Mouse (Mus musculus) hindbrain, embryonic 11.5 days (tissue): ENCODE results near the gene Drd1. TPM values are rescaled to one million over a fixed set of nuclear protein-coding genes. Genes with fewer than 3 reads are reported as not detected.

Experiments used
- ATAC-seq: fragments of 200-750 bp; cut with Nextera tagmentation; 2 replicates; pipeline ENCODE4 v1.8.0; 2017; ENCODE audit warnings: mild to moderate bottlenecking, moderate TSS enrichment, moderate library complexity; ENCODE audit not compliant: low FRiP score
- DNase-seq: peaks from one replicate; pipeline ENCODE4 v3.0.0-alpha.2; 2015; ENCODE audit warnings: low spot score
- H3K27ac ChIP-seq: fragments of 300-500 bp; sonication (generic); 2 replicates; pipeline ENCODE4 v1.5.1; 2014; ENCODE audit warnings: mild to moderate bottlenecking, low read depth, low read length
- H3K27me3 ChIP-seq: fragments of 300-500 bp; sonication (generic); 2 replicates; pipeline ENCODE4 v1.6.1; 2014; ENCODE audit warnings: mild to moderate bottlenecking, low read length, moderate library complexity, mixed read lengths; ENCODE audit not compliant: control insufficient read depth, insufficient read depth
- H3K36me3 ChIP-seq: fragments of 300-500 bp; sonication (generic); 2 replicates; pipeline ENCODE4 v1.6.1; 2014; ENCODE audit warnings: mild to moderate bottlenecking, low read length, moderate library complexity, mixed read lengths; ENCODE audit not compliant: control insufficient read depth, insufficient read depth
- H3K4me1 ChIP-seq: fragments of 300-500 bp; sonication (generic); replicated peaks from 2 replicates; pipeline ENCODE4 v1.6.1; 2014; ENCODE audit warnings: low read length, mixed read lengths; ENCODE audit not compliant: control insufficient read depth, insufficient read depth
- H3K4me2 ChIP-seq: fragments of 300-500 bp; sonication (generic); replicated peaks from 2 replicates; pipeline ENCODE4 v1.6.1; 2014; ENCODE audit warnings: mild to moderate bottlenecking, low read depth, low read length
- H3K4me3 ChIP-seq: fragments of 300-500 bp; sonication (generic); 2 replicates; pipeline ENCODE4 v1.5.1; 2014; ENCODE audit warnings: low read depth, low read length
- H3K9ac ChIP-seq: fragments of 300-500 bp; sonication (generic); 2 replicates; pipeline ENCODE4 v1.6.1; 2014; ENCODE audit warnings: low read depth, low read length
- H3K9me3 ChIP-seq: fragments of 300-500 bp; sonication (generic); 2 replicates; pipeline ENCODE4 v1.6.1; 2016; ENCODE audit warnings: low read length; ENCODE audit not compliant: control insufficient read depth
- whole genome bisulfite sequencing: fragments of 180-500 bp; shearing (Covaris S2); extraction: QIAGEN DNeasy Blood & Tissue Kit; methylation state at CpG from one replicate; pipeline ENCODE4 v1.1.7; 2014; 5-methylcytosine and 5-hydroxymethylcytosine counted together
- polyA plus RNA-seq: library from polyadenylated mRNA; unstranded; fragments of >200 nt; fragmentation: Nextera tagmentation; extraction: Ambion mirVana; gene quantifications from 2 replicates; pipeline ENCODE4 v1.2.1, GENCODE M21; 2014

The Drd1 gene
- 0.21 and 0.65 TPM in 2 replicates for polyA plus RNA-seq

DNA sequence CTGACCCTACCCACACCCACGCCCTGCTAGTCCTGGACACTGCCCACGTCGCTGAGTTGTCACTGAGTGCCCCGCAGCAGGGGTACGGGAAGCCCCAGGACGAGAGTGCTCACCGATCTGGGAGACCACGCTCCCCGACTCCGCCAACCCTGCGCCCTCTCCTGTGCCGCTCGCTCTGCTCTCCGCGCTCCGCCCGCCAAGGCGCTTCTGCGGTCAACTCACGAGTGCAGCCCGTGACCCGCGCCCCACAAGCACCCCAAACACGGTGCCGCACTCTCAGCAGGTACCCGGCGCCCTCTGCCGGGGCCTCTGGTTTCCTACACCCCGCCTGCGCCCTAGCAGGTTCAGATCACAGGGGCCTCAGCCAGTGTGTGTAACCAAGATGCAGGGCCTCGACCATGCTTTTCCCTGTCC lies at the start of gene Drd1:
Gene Drd1, minus strand, starts transcription at position 258 of the 414 bp plus-strand sequence.
- peak within 1 kb of the TSS; percentile 98 for H3K4me2 ChIP-seq
- ATAC-seq (peak; percentile 69), DNase-seq (peak; percentile 86)
- H3K4me3 ChIP-seq = peak within 1 kb of the TSS; percentile 47
- no peaks in the 10 kb centered on the region for H3K36me3 ChIP-seq
- no peaks in the 10 kb centered on the region for H3K4me1 ChIP-seq
- no peak within 1 kb of the TSS for H3K27ac ChIP-seq
- peak within 1 kb of the TSS; percentile 37; the same call in 1 of the 2 replicates for H3K9ac ChIP-seq
- under 1% methylated on average over 31 of the region's 31 CpGs for WGBS
- no peaks in the 10 kb centered on the region for H3K9me3 ChIP-seq
- peaks cover 8% of the 10 kb centered on the region for H3K27me3 ChIP-seq

DNA sequence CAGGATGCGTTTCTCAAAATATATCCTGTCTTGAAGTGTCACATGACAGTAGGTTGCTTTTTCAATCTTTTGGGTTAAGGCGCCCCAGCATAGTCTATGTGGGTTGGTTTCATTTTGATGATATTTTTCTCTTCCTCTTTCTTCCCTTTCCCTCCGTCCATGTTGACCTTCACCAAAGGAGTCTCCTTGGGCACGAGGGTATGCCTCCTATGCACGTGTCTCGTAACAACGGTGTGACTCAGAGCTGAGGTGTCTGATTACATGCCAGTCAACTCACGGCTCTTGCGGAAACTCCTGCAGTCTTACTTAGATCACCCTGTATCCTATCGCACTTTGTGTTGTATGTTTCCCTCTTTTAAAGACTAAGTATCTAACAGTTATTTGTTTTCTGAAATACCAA lies 48.4 kb upstream of the Drd1 start:
- H3K4me2 ChIP-seq = no peak overlapping the region
- no peaks in the 10 kb centered on the region for H3K4me1 ChIP-seq
- WGBS = 84% methylated on average over 10 of the region's 10 CpGs
- no peaks in the 10 kb centered on the region for H3K27me3 ChIP-seq
- H3K4me3 ChIP-seq = no peak overlapping the region
- H3K27ac ChIP-seq = no peak overlapping the region
- H3K9ac ChIP-seq = no peak overlapping the region
- ATAC-seq (no peak), DNase-seq (no peak)
- 0 out of 2 replicates have a peak, but pooled peaks cover 5% of the 10 kb centered on the region for H3K36me3 ChIP-seq
- H3K9me3 ChIP-seq = no peaks in the 10 kb centered on the region

DNA sequence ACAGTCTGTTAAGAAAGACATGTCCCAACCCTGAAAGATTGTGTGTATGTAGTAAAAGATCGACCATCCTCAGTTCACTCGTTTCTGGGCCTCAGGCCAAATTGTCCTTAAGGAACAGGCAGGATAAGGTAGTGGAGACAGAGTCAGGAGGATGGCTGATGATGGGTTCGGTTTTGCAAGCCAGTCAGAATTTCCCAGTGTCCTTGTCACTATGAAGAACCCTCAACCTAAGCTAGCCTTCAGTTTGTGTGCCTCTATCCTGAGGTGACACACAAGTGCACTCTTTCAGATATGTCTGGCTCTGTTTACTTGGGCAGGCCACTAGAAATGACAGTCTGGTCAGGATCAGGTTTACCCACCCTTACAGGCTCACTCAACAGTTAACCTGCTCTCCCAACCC lies 47.8 kb upstream of the Drd1 start:
- 94% methylated on average over 3 of the region's 3 CpGs for WGBS
- Histone ChIP-seq H3K36me3 (0 out of 2 replicates have a peak, but pooled peaks cover 5% of the 10 kb centered on the region), H3K9ac (no peak overlapping the region), H3K27ac (no peak overlapping the region), H3K27me3 (no peaks in the 10 kb centered on the region), H3K4me1 (no peaks in the 10 kb centered on the region), H3K4me3 (no peak overlapping the region), H3K9me3 (no peaks in the 10 kb centered on the region), H3K4me2 (no peak overlapping the region)
- DNase-seq (no peak), ATAC-seq (no peak)

DNA sequence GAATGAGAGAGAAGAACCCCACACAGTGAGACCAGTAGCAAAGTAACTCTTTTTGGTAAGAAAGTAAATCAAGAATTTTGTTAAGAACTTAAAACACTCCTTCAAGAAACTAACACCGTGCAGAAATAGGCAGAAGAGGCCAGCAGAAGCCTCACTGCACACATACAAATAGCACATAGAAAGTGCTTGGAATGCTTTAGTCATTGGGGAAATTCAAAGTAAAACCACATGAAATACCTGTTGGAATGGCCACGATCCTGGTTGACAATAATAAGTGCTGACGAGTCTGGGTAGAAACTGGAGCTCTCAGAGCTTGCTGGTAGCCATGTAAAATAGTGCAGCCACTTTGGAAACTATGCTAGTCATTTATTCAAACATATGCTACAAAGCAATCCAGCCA lies 46.6 kb upstream of the Drd1 start:
- no peak overlapping the region for H3K27ac ChIP-seq
- 88% methylated on average over 3 of the region's 3 CpGs for WGBS
- H3K9me3 ChIP-seq = no peaks in the 10 kb centered on the region
- DNase-seq (no peak), ATAC-seq (no peak)
- H3K4me3 ChIP-seq = no peak overlapping the region
- H3K4me1 ChIP-seq = no peaks in the 10 kb centered on the region
- H3K36me3 ChIP-seq = 0 out of 2 replicates have a peak, but pooled peaks cover 3% of the 10 kb centered on the region
- no peaks in the 10 kb centered on the region for H3K27me3 ChIP-seq
- no peak overlapping the region for H3K9ac ChIP-seq
- H3K4me2 ChIP-seq = no peak overlapping the region

DNA sequence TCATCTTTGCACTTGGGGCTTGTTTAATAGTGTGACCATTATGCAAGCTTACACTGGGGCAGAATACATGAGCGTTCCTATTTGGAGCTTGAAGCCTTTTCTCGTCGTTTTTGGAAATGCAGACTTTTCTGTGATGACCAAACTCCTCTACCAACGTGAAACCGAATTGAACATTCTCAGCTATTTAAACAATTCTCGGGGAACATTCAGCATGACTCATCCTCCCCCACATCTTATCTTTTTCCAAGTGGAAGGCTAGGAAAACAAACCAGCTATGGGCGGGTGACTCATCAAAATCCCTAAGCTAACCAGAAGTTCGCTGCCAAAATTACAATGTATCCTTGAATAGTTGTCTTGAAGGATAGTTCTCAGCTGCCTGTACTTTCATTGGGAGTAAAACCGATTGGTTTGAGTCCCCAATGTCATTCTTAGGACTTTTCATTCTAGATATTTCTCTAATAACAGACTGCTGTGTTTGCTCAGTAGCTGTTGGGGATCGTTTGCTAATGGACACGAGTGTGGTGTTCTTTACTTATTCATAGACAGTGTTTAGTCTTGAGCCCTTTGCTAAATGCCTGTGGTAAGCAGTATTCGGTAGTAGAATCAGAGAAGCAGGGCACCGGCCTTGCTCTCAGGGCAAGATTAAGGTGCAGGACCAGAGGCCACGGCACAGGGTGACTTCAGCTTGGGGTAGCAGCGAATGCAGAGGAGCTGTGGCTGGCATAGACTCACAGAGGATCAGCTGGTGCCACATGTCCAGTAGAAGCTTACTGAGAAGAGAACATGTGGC lies 45.7 kb upstream of the Drd1 start:
- H3K4me2 ChIP-seq = no peak overlapping the region
- no peaks in the 10 kb centered on the region for H3K9me3 ChIP-seq
- DNase-seq = no peak
- H3K4me1 ChIP-seq = no peaks in the 10 kb centered on the region
- no peak overlapping the region for H3K9ac ChIP-seq
- WGBS = 92% methylated on average over 15 of the region's 15 CpGs
- ATAC-seq = no peak
- 0 out of 2 replicates have a peak, but pooled peaks cover 3% of the 10 kb centered on the region for H3K36me3 ChIP-seq
- H3K4me3 ChIP-seq = no peak overlapping the region
- no peak overlapping the region for H3K27ac ChIP-seq
- no peaks in the 10 kb centered on the region for H3K27me3 ChIP-seq

- 91% methylated on average over 6 of the region's 6 CpGs for WGBS
- Histone ChIP-seq H3K27me3 (no peaks in the 10 kb centered on the region), H3K9me3 (no peaks in the 10 kb centered on the region), H3K36me3 (peaks cover 5% of the 10 kb centered on the region; the same call in 1 of the 2 replicates), H3K27ac (no peak overlapping the region), H3K9ac (no peak overlapping the region), H3K4me2 (no peak overlapping the region), H3K4me3 (no peak overlapping the region), H3K4me1 (no peaks in the 10 kb centered on the region)
- DNase-seq (no peak), ATAC-seq (no peak)
Measured at GRCm38 (mm10) chr13:54097797-54098196, 42.3 kb upstream of the Drd1 start.

DNA sequence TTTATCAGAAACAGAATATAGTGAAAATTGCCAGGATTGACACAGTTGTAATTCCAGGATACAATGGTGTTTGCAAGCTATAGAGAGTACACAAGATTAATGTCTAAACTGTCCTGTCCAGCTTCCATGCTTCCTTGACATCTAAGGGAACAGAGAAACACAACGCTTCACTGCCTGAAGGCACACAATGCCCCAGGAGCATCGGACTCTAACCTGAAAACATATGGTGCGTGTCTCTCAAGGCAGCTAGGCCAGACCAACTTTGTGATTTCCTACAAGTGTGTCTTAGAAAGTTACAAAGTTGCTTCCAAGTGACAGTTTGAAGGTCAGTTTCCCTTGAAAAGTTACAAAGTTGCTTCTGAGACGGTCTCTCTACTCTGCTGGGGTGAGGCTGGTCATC lies 41.7 kb upstream of the Drd1 start:
- Histone ChIP-seq H3K4me1 (no peaks in the 10 kb centered on the region), H3K4me3 (no peak overlapping the region), H3K27ac (no peak overlapping the region), H3K4me2 (no peak overlapping the region), H3K9ac (no peak overlapping the region), H3K27me3 (no peaks in the 10 kb centered on the region), H3K9me3 (no peaks in the 10 kb centered on the region), H3K36me3 (peaks cover 5% of the 10 kb centered on the region; the same call in 1 of the 2 replicates)
- no peak for ATAC-seq
- WGBS = 90% methylated on average over 4 of the region's 4 CpGs
- DNase-seq = no peak

- 90% methylated on average over 8 of the region's 8 CpGs for WGBS
- Histone ChIP-seq H3K4me2 (no peak overlapping the region), H3K4me1 (no peaks in the 10 kb centered on the region), H3K9me3 (no peaks in the 10 kb centered on the region), H3K27ac (no peak overlapping the region), H3K36me3 (peaks cover 9% of the 10 kb centered on the region; the same call in 1 of the 2 replicates), H3K4me3 (no peak overlapping the region), H3K9ac (no peak overlapping the region), H3K27me3 (no peaks in the 10 kb centered on the region)
- no peak for ATAC-seq
- no peak for DNase-seq
Measured at GRCm38 (mm10) chr13:54095721-54096120, 40.2 kb upstream of the Drd1 start.

DNA sequence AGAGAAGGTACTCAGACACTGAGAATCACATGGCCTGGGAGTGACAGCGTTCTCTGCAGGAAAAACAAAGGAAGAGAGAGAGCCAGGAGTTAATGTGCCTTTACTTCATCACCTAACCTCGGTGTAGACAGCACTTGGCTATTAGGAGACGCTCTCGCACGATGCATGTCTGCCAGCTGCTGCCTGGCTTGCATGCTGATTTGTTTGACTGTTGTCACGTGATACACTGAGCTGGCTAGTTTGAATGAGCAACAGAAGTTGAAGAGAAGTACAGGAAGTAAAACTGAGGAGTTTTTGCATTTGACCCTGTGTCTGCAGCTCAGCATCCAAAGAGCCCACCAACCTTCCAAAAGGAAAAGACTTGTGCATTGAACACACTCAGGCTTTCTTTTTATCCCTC lies 39.5 kb upstream of the Drd1 start:
- Histone ChIP-seq H3K9me3 (no peaks in the 10 kb centered on the region), H3K9ac (no peak overlapping the region), H3K36me3 (peaks cover 9% of the 10 kb centered on the region; the same call in 1 of the 2 replicates), H3K4me1 (no peaks in the 10 kb centered on the region), H3K4me3 (no peak overlapping the region), H3K27ac (no peak overlapping the region), H3K4me2 (no peak overlapping the region), H3K27me3 (no peaks in the 10 kb centered on the region)
- ATAC-seq (no peak), DNase-seq (no peak)
- 87% methylated on average over 6 of the region's 6 CpGs for WGBS
